Mouse (Mus musculus) brain, embryonic 14.5 days (tissue): ENCODE measurements at regions not wholly inside any gene's neighbourhood (a gene's known extent, or its start where the extent isn't known, plus 50 kb on each side); places are given as distances from the start of the nearest gene placed in this dataset.

Source experiments
- DNase-seq: peaks from one replicate; pipeline ENCODE4 v3.0.0-alpha.2; 2011; ENCODE audit warnings: low read depth
- CTCF ChIP-seq: fragments of 200-500 bp; IDR thresholded peaks from 2 replicates; pipeline ENCODE4 v1.5.1; 2012; ENCODE audit warnings: inconsistent platforms, mild to moderate bottlenecking, moderate library complexity, borderline replicate concordance; ENCODE audit not compliant: insufficient read depth, insufficient read length; ENCODE audit errors: extremely low read depth
- POLR2A ChIP-seq: fragments of 200-500 bp; IDR thresholded peaks from 2 replicates; pipeline ENCODE4 v1.6.1; 2012; ENCODE audit warnings: mild to moderate bottlenecking, inconsistent platforms, borderline replicate concordance; ENCODE audit not compliant: poor library complexity, insufficient read depth, insufficient read length, severe bottlenecking; ENCODE audit errors: extremely low read depth

DNA sequence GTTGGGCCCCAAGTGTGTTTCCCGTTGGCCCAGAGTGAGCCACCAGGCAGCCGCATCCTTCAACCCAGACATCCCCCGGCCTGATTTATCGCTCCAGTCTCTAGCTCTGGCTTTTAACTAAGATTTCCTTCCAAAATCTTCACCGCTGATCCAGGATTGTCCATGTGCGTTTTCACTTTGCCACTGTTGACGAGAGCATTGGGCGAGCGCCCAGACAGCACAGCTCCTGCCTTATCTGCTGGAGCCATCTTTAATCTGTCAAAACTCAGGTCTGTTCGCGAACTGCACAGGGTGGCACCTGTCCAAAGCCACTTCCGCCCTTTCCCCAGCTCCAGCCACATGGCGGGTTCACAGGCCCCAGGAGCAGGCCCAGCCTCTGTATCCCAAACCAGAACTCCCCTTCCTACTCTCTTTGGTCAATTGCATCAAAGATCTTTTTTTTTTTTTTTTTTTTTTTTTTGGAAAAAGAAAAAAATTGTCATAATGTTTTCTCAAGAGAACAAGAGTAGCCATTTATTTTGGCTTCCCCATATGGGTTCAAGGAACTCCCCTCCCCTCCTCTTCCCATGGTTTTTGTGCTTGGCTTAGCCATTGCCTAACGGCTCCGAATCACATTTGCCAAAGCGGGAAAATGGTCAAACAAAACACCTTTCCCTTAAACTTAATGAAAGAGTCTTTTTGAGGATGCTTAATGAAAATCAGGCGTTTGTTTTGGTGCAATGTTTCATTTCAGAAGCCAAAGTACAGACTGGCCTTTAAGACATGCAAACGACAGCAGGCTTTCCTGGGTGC is 98.2 kb downstream of the Cyp26a1 start:
- TF ChIP-seq POLR2A = no peak
- TF ChIP-seq CTCF = no peak
- peak; percentile 56 for DNase-seq

DNA sequence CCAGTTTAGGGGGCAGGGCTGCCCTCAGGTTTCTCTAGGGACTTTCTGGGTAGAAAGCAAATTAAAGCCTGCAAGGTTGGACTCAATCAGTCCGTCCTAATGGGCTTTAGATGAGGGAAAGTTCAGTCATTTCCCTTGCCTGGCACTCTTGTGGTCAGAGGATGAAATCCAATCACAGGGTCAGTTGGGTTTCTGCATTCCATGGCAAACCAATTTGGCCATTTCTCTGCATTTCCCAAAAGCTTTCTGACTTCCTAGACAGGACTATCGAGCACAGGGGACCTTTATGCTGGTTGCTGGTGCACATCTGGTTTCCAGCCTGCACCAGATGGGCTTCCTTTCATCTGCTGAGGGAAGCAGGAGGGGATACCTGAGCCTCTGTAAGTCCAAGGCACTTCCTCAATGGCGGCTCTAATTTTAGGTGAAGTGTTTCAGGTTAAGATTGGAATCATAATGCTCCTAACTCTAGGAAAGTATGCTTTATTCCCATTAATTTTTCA is 102.6 kb downstream of the Cyp26a1 start:
- no peak for DNase-seq
- TF ChIP-seq POLR2A (no peak), CTCF (no peak)

DNA sequence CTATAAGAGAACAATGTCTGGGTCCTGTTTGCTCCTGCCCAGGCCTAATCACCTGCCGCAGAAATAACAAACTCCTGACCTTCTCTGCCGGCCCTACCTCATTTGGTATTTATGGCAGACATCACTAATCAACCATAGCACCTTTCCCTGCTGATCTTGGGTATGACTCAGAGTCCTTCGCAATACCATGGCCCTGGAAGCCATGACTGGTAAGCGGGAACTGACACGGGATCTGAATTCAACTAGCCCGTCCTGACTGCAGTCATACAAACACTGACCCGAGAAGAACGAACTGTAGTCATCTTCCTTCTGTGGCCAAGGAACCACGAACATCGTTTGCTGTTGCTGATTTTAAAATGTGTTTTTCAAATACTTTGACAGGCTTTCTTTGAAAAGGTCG is 112.1 kb downstream of the Cyp26a1 start:
- TF ChIP-seq POLR2A = no peak
- TF ChIP-seq CTCF = no peak
- DNase-seq = no peak

DNA sequence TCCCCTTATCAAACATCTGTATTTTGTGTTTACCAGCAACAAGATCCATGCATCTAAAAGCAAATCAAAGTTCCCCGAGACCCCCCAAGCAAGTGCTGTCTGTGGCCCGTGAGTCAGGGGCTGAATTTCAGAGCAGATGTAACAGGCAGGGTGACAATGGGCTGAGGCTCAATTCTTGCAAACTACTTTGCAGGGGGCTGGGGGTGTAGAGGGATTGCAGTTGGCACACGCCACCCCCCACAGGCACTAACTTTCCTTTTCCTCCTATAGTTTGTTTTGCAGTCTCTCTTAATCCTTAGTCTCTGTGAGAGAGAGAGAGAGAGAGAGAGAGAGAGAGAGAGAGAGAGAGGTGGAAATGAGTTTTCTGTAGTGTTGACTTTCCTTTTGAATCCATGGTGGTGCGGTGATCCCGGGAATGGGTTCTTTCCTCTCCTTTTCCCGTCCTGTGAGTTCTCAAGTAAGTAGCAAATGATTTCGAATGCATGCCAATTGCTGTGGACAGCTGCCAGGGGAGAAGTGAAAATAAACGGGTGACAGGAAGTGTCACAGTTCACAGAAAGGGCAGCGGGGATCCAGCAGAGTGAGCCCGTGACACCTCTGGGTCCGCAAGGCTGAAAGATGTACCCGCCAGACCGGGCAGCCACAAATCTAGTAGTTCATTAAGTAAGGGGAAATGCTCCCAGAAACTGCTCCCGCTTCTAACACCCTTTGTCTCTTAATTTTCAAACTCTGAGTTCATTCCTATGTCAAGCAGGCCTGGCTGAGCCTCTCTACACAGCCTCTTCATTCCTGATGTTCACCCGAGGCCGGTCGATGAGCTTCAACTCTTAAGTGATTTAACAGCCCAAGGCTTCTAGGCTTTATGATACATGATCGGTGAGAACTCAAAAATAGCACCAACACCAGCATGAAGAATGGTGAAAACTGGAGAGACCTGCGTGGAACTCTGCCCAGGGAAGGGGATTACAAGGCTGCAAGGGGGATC is 116.8 kb downstream of the Cyp26a1 start:
- no peak for DNase-seq
- TF ChIP-seq CTCF = no peak
- no peak for TF ChIP-seq POLR2A

DNA sequence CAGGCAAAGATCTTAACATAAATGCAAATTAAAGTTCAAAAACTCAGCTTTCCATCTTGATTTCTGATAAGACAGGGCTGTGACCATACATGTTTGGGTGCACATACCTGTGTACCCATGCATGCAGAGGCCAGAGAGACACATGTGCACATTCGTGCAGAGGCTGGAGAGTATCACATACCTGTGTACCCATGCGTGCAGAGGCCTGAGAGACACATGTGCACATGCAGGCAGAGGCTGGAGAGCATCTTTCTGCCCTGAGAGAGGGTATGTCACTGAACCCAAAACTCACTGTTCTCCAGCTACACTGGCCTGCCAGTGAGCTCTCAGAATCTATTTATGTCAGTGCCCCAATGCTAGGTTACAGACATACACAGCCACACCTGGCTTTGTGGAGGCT is 118.0 kb downstream of the Cyp26a1 start:
- DNase-seq = no peak
- TF ChIP-seq CTCF (no peak), POLR2A (no peak)

DNA sequence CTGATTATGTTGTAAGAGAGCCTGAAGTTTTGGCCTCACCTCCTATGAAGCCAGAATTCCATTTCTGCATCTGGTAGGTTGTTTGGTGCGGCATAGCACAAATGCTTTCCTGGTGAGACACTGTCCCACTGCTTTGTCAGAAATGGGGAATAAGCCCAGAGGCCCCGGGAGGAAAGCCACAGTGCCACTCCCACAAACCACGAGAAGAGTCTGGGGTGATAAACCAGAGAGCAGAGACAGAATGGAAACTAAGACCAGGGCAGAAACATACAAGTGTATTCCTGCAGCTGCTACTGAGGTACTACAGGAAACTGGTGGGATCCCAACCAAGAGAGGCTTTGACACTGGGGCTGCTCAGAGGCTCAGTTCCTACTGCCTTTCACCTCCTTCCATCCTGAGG is 123.6 kb downstream of the Cyp26a1 start:
- DNase-seq = no peak
- TF ChIP-seq POLR2A (no peak), CTCF (no peak)

DNA sequence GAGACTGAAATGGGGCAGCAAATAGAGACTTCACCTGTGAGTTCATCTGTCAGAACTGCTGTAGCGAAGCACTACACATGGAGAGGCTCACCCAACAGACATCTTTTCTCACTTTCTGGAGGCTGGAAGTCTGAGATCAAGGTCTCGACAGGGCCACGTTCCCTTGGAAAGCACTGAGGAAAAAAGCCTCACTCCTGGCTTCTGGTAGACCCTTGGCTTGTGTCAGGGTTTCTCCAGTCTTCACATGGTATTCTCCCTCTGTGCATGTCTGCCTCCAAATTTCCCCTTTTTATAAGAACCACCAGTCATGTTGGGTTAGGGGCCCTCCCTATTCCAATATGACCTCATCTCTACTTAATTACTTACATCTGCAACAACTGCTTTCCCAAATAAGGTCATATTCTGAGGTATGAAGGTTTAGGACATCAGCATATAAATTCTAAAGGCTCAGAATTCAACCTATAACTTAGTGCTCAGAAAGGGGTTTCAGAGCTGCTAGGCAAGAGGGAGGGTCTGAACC is 124.1 kb downstream of the Cyp26a1 start:
- TF ChIP-seq CTCF (no peak), POLR2A (no peak)
- DNase-seq = no peak

DNA sequence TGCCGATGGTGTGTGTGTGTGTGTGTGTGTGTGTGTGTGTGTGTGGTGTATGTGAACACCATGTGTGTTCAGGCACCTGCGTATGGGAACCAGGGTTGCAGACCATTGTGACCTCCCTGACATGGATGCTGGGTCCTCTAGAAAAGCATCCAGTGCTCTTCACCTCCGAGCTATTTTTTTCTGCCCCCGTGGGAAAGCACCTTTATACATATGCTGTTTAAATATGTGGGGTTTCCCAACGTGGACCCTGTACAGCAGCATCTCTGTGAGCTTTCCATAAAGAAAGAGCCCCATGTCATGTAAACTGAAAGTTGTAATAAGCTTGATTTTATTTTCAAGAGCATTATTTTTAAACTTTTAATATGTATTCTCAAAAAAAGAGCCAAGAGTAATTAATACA is 126.6 kb downstream of the Cyp26a1 start:
- TF ChIP-seq CTCF (no peak), POLR2A (no peak)
- no peak for DNase-seq

DNA sequence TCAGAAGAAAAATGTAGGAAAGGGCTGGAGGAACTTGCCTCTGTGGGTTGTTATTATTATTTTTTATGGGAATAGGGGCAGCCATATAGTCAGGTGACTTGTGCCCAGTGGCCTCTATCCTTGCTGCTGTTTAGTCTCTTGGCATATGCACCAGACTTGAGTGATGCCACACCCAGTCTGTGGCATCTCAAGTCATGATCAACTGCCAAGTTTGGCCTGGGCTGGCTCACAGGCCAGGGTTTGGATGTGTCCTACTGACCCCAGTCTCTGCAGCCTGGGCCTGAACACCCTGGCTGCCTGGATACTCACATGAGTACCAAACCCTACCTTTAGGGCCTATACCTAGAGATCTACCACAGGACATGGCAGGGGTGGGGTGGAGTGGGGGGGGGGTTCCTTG is 133.8 kb downstream of the Cyp26a1 start:
- TF ChIP-seq POLR2A (no peak), CTCF (no peak)

DNA sequence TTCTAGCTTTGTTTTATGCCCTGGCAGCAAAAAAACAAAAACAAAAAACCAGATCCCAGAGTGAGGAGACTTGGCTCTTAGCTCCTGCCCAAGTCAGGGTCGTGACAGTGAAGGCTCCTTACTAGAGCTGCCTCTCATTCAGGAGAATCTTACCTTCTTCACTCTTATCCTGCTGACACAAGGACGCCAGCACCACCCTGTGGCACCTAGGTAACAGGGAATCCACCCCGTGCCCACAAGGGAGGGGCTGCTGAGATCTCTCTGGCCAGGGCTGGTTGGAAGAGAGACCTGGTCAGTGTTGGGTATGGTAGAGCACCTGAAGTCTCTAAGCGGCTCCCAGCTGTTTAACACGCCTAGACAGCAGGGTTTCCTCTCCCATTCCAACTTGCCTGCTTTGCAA is 139.3 kb downstream of the Cyp26a1 start:
- no peak for DNase-seq
- TF ChIP-seq POLR2A (no peak), CTCF (0 out of 2 replicates have a peak, but pooled peaks have one; percentile 1)

More for the DNA sequence above, 133.8 kb downstream of the Cyp26a1 start:
- DNase-seq = no peak
